Mouse (Mus musculus): ENCODE measurements around the gene Egflam.

Egflam gene

DNA sequence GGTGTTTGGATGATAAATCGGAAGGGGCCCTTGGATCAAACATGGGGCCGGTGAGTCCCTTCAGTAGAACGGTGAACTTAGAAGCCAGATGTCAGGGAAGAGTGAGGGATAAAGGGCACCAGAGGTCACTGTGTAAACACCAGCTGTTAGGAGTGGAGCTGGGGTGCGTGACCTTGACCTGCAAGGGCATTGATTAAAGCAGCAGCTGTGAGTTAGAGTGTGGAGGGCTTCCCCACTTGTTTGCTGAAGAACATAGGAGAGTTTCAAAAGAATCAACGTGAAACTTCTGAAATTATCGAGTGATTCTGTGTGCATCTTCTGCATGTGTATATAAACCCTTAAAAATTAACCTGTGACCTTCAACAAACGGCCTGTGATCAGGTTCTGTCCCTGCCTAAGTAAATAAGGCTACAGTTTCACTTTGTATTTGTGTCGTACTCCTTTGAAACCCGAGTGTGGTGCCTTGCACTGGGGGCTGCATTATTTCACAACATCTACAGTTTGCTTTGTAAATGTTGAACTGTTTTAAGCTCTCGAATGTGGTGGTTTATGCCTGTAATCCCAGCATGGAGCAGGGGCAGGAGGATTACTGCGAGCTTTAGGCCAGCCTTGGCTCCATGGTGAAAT lies 230.2 kb downstream of the Egflam start:
- DNase-seq: no peak

DNA sequence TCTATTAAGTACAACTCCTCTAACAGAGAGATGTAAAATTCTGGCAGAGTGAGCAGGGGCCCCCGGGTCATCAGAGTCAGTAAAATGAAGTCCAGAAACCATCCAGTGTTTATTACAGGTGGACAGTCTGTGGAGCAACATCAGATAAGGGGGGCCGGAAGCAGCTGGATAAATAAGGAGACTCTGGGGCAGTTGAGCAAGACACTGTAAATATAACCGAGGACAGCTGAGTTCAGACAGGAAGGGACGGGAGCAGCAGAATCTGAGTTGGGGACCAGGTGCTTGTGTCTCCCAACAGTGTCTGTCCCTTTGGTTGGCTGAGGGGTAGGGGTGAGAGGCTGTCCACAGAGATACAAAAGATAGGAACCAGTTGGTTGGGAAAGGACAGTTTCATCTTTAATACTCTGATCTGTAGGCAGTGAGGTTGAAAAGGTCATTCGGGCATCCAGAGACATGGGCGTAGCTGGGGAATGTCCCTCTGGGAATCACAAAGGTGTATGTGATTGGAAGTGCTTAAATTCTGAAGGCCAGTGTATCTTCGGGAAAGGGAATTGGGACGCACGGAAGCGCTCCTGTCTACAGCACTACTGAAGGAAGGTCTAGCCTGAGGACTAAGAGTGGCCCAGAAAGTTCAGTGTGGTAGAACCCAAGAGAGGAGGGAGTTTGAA lies 230.8 kb downstream of the Egflam start:
- no peak for DNase-seq

DNA sequence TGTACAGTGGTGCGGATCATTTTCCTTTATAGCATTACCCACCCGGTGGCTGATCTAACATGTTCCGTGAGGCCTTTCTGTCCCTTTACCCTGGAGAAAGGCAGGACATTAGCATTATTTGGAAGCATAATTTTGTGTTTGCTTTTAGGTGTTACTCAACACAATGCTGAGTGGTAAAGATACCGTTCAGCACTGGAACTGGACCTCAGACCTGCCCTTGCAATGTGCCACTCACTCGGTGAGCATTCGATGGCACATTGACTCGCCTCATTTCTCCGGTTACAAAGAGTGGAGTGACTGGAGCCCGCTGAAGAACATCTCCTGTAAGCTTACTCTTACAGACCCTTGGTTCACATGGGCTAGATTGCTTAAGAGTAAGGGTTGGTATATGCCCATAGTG lies 231.5 kb downstream of the Egflam start:
- no peak for DNase-seq

DNA sequence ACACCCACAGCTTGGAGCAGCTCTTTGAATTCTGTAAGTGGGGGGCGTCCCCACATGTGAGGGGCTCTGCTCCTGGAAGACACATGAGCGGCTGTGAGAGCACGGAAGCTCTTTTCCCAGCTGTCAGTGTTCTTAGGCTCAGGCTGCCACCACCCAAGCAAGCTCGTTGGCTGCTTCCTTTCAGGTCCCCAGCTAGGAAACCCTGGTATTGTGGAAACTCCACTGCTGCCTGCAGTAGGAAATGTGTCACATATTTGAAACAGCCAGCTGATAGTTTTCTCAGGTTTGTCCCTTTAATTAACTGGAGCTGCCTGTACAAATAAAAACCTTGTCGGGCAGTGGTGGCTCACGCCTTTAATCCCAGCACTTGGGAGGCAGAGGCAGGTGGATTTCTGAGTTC lies 234.3 kb downstream of the Egflam start:
- no peak for DNase-seq

DNA sequence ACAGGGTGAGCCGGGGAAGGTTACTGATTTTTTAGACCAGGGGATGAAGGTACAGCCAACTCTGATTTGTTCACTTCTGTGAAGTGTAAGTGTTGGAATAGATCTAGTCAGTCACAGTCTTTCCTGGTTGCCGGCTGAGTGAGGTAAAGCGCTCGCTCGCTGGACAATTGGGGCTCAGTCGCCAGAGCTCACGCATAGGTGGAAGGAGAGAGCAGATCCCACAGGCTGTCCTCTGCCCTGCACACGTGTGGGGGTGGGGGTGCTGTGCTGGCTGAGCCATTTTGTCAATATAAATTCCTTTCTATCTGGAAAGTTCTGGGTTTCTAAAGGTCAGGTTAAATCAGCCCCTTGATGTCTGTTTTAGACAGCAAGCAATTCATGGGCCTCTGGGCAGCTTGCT lies 237.9 kb downstream of the Egflam start:
- no peak for DNase-seq

DNA sequence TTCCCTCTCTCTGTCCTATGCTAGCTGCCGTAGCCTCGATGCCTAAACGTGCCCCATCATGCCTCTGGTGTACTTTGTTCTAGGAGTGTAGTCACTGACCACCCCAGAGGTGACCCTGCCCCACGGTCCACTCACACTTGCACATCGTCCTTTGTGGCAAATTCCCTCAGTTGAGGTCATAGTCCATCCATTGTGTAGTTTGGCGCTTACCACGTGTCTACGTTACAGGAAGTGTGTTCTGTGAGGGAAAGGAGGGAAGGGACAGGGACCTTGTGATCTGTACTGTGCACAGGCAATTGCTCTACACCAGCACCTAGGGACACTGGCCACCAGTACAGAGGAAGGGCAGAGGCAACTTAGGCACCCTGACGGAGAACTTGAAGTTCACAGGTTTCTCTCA lies 238.3 kb downstream of the Egflam start:
- no peak for DNase-seq

DNA sequence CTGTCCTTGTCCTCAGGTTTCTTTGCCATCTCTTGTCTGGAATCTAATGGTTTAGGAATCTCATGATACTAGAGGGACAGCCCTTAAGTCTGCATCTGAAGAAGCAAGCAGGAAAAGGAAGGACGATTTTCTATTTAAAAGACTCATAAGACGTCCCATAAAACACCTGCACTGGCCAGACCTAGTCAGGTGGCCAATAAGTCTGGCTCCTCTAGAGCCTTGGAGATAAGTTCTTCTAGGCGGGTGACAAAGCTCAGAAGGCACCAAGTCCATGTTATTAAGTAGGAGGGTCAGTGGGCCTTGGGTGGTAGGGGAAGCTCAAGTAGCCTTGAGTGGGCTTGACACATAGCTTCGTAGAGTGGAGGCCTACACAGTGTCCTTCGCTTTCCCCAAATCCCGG lies 240.5 kb downstream of the Egflam start:
- DNase-seq: no peak

All from kidney, adult 18-20 months (tissue).